Mouse (Mus musculus): ENCODE results near the gene B4galt1. TPM values are rescaled to one million over a fixed set of nuclear protein-coding genes. Genes with fewer than 3 reads are reported as not detected.

B4galt1 gene
- total RNA-seq, 2 experiments from 2014 or later, result 6.5 to 9.0 TPM

DNA sequence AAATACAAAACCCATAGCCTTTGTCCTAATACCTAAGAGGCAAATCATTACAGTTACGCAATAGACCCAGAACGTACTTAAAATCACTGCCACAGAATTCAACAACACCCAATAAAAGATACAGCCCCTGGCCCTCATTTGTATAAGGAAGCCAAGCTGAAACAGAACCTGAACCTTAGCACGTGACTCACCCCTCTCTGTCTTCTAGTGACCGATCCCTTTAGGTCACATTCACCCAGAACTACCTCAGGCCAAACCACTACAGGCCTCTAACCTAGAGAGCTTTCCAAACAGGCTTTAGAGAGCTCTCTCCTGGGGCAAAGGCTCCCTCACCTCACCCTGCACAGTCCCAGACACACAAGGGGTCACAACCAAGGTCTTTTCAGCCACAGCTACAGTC is 6.6 kb downstream of the B4galt1 start:
- DNase-seq (ENCODE audit: low spot score in 2 of 2), result no peak
- intact Hi-C loops (cut with DNase I), result no loop called here

GRCm38 (mm10) chr4:40846143-40846931 is 7.5 kb downstream of the B4galt1 start:
- intact Hi-C loops (cut with DNase I), result no loop called here
- DNase-seq (ENCODE audit: low spot score in 2 of 2), result no peak

DNA sequence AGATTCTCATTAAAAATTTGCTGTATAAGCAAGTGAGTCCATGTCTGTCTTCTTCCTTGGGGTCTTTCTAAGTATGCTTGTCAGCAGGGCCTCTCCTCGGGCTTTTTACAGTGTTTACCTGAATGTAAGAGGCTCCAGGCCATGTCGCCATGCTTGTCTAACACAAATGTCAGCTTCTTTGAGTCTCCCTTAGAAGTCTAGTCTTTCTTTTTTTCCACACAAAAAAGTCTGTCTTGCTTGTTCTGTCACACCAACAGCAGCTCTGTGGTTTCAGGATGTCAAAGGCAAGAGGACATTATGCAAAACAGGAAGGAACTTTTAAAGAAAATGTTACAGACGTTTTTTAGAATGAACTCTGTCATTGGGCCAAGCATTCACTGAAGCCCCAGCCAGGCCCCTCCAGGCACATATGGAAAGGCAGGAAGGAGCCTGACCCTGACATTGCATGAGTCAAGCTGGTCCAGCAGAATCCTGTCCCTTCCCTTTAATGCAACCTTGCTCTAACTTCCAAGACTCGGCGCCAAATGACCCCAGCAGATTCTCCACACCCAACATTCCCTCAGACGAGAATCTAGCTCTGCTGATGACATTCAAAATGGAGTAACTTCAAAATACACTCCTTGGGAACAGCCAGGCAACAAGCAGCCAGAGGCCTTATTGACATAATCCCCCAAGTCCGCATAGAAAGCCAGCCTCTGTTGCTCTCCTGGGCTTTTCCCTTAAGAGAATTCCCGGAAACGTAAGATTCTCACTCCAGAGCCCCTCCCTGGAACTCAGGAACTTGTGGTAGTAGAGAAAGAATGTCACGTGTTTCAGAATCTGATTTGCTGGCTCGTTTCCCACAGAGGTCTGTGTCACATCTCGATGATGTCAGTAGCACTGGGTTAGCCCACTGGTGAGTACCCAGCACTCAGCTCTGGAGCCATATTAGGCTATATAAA is 8.7 kb downstream of the B4galt1 start:
- no peak for DNase-seq (ENCODE audit: low spot score in 2 of 2)
- intact Hi-C loops (cut with DNase I), result no loop called here

- intact Hi-C loops (cut with DNase I), result no loop called here
- DNase-seq (ENCODE audit: low spot score in 2 of 2), result peak; percentile 24 to 39
Observed at GRCm38 (mm10) chr4:40844251-40844721, 9.5 kb downstream of the B4galt1 start.

- intact Hi-C loops (cut with DNase I), result no loop called here
- DNase-seq (ENCODE audit: low spot score in 2 of 2), result no peak
Observed at GRCm38 (mm10) chr4:40843726-40844125, 10.1 kb downstream of the B4galt1 start.

DNA sequence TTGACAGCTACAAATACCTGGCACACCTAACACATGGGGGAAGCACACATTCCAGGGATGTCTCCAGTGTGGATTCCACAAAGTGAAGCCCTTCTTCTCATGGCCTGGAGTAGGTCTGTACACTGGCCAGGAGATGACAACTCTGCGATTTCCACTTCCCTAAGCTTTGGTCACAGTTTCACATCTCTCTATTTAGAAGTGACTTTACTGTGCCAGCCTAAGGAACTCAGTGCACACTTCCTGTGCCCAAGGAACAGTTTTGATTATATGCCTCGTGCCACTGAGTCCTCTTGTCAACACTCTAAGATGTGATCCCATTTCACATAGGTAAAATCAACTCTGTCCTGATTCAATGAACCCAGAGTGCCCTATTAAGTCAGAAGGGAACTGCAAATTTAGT is 13.4 kb downstream of the B4galt1 start:
- no peak for DNase-seq (ENCODE audit: low spot score in 2 of 2)
- intact Hi-C loops (cut with DNase I), result no loop called here

GRCm38 (mm10) chr4:40839251-40839650 is 14.6 kb downstream of the B4galt1 start:
- DNase-seq (ENCODE audit: low spot score in 2 of 2), result no peak
- intact Hi-C loops (cut with DNase I), result no loop called here

DNA sequence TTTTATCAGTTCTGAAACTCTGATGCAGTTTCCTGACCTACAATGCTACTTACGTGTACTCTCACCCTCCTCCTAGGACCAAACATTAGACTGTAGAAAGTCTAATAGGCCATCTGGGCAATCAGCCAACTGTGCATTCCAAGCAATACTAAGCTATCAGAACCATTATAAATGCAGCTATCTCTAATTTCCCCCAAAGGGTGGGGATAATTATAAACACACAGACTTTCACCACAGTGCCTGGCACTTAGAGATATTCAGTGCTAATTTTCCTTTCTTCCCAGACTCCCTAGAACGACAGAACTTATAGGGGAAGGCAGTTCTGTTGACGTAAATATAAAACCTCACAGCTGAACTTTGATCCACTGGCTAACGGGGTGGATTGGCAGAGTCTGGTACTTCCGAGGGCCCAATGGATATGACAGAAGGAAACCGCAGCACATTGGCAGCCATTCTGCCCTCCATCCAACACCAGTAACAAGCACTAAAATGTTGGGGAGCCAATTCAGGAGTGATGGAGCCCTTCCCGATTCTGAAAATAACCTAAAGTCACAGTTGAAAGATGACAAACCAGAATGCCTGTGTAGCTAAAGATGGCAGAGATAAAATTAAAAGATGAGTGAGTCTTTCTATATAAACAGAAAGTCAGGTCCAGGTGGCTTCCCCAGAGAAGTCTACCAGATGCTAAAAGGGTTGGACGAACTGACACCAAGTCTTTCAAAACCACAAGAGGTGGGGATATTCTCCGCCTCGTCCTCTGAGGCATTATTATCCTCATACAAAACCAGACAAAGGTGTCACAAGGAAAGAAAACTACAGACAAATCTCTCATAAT is 16.1 kb downstream of the B4galt1 start:
- intact Hi-C loops (cut with DNase I), result no loop called here
- DNase-seq (ENCODE audit: low spot score in 2 of 2), result no peak

DNA sequence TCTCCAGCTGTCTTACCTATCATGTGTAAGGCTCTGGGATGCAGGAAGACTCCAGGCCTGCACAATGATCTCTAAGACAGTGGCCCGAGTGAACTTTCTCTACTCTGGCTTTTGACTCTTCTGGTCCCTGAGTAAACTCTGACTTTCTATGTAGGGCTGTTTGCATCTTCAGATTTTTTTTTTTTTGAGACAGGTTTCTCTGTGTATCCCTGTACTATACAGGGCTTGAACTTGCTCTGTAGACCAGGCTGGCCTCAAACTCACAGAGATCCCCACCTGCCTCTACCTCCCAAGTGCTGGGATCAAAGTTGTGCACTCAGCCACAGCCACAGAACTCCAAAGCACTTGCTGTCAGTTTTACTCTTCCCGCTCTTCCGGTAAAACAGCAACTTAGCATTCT is 16.8 kb downstream of the B4galt1 start:
- intact Hi-C loops (cut with DNase I), result no loop called here
- no peak for DNase-seq (ENCODE audit: low spot score in 2 of 2)

DNA sequence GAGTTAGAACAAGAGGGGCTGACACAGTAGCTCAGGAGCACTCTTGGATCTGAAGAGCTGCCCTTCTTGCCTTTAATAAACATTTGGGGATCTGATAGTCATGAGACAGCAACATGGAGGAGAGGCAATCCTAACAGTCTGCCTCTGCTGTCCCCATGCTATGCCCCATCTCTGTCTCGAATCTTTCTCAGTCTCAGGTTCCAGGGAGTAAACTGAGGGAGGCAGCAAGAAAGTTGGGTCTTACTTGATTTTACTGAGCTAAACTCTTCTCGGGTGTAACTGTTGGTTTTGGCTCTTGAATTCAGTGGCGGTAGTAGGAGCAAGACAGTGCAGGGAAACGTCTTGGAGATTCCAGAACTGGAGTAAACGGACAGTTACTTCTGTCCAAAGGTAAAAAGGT is 18.9 kb downstream of the B4galt1 start:
- DNase-seq (ENCODE audit: low spot score in 2 of 2), result no peak
- intact Hi-C loops (cut with DNase I), result no loop called here

DNA sequence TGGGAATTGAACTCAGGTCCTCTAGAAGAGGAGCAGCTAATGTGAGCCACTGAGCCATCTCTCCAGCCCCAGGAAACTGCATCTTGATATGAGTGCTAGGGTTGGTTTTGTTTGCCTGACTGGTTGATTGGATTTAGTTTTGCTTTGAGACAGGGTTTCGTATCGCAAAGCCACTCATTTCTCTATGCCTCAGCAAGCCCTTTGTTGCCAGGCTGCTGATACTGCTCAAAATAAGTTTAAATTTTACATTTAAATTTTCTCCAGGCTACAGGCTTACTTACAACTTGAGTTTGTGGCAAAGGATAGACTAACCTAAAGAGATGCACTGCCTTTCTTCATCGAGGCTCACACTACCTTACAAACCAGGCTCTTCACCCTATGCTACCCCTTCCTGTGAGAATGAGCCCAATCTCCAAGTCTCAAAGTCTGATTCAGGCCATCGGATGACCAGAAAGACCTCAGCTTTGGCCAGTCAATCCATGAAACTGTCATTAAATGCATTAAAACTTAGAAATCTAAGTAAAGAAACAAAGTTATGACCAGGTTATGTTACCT is 19.5 kb downstream of the B4galt1 start:
- intact Hi-C loops (cut with DNase I), result no loop called here
- no peak for DNase-seq (ENCODE audit: low spot score in 2 of 2)

- intact Hi-C loops (cut with DNase I), result no loop called here
Observed at GRCm38 (mm10) chr4:40833381-40834231, 20.2 kb downstream of the B4galt1 start.

DNA sequence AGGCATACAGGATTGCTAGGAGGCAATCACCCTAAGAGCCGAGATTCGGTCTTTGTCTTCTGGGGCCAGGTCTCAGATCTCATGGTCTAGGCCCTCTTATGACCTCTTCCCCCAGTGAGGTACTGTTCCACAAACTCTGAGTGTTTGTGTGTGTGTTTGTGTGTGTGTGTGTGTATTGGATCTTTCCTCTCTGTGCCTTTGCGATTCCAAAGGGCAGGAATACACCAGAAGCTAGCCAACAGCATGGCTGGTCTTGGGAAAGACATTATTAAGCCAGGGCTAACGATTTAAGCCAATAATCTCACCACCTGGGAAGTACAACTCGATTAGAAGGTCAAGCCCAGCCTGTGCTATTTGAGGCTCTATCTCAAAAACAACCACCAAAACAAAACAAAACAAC is 23.3 kb downstream of the B4galt1 start:
- intact Hi-C loops (cut with DNase I), result no loop called here
- no peak for DNase-seq (ENCODE audit: low spot score in 2 of 2)

More at GRCm38 (mm10) chr4:40833381-40834231, 20.2 kb downstream of the B4galt1 start:
- DNase-seq (ENCODE audit: low spot score in 2 of 2), result no peak

DNA sequence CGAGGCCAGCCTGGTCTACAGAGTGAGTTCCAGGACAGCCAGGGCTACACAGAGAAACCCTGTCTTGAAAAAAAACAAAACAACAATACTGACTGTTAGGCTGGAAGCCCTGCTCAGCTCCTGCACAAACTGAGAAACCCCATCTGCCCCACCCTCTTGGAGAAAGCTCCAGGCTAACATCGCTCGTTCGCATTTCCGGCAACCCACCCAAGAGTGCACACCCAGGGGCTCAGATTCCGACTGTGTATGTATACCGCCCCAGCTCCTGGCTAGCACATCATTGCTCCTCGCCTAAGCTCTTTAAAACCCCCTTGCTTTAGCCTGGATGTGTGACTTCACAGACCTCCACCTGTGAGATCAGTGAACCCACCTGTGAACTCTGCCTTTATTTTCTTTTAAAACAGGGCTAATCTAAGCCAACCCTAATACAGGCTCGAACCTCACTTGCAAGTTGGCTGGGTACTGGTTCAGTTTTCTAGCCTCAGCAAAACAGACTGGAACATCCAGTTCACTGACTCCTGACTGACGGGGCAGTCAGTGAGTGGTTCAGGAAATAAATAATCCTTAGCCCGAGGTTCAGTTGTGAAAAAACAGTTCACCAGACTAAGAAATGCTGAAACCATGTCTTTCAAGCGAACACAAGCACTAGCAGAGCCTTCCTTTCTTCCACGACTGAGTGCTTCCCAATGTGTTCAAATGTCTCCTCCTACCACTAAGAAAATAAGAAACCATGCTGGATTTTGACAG is 24.0 kb downstream of the B4galt1 start:
- intact Hi-C loops (cut with DNase I), result no loop called here
- no peak for DNase-seq (ENCODE audit: low spot score in 2 of 2)

GRCm38 (mm10) chr4:40828910-40829309 is 24.9 kb downstream of the B4galt1 start:
- intact Hi-C loops (cut with DNase I), result no loop called here
- DNase-seq (ENCODE audit: low spot score in 2 of 2), result no peak

DNA sequence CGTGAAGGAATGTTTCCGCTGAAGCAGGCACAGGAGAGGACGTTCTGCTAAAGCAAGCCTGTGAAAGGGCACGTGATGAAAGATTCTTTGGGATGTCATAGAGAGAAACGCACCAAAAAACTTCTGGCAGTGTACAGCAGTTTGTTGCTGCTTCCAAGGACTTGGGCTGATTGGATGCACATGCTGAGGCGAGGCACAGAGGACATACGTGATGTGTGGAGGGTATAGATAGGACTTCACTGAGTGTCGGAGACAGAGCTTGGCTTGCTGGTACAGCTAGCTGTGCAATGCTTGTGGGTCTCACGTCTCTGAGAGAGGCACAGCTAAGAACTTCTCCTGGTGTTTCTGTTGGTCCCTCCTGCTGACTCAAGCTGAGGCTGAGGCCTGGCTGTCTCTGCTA is 25.9 kb downstream of the B4galt1 start:
- intact Hi-C loops (cut with DNase I), result no loop called here

DNA sequence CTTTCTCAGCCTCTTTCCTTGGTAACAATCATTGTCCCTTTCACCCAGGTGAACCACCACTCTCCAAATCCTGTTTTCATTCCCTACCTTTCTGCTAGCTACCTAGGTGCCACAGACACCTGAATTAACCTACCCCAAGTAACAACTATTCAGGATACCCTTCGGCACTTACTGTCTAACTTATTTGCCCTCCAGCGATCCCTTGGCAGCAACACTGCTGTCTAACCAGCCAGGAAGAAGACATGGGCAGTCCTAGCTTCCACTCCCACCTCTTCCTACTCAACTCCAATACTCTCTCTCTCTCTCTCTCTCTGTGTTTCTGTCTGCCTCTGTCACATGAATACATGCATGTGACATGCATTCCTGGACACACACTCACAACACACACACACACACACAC is 27.0 kb downstream of the B4galt1 start:
- no peak for DNase-seq (ENCODE audit: low spot score in 2 of 2)
- intact Hi-C loops (cut with DNase I), result no loop called here

More for the DNA sequence above, 25.9 kb downstream of the B4galt1 start:
- DNase-seq (ENCODE audit: low spot score in 2 of 2), result no peak

DNA sequence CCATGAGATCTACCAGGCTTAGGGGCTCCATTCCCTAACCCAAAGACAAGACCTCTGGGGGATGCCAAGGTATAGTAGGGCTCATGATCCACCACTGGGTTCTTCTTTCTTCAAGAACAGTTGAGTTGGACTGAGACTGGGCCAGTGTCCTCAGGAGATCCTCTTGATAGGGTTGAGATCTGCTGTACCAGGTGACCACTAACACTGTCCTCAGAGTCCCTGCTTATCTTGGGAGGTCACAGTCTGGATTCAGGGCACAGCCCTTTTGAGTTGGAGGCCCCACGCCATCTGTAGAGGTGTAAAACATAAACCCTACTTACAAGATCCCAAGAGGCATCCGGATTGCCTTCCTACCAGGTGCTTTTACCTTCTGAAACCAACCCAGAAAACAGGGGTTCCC is 27.8 kb downstream of the B4galt1 start:
- intact Hi-C loops (cut with DNase I), result no loop called here
- no peak for DNase-seq (ENCODE audit: low spot score in 2 of 2)

Measured in left cerebral cortex, postnatal 14 days (tissue).